In the genomic region with DNA sequence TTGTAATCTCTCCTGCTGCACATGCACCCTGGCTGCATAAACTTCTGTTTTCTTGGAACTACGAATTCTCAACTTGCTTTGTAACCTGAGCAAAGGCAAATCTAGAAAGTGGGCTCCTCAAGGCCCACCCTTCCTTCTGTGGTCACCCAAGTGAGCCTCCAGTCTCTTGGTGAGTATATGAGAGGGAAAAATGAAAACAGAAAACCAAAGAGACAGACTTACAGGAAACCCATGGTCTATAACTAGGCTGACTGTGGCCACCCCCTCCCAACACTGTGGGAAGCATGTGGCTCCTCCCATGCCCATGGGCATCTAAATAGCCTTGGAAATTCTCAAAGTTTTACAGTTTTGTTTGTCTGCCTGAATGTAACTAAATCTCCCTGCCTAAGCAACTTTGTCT, we compare ENCODE assay signal across 28 mouse cellular contexts.
"Had no signal": no experiment of that assay in that cellular context is flagged by ENCODE, and none has a peak within 500 bp of the region (broad histone marks: within the 10 kb centered on the region; RNA-seq: fewer than 3 reads in every experiment).

No protein-coding gene starts in this region.

- H3K27me3 ChIP-seq: heart, embryonic 13.5 days; heart, embryonic 15.5 days; hindbrain, embryonic 13.5 days; hindbrain, embryonic 15.5 days; intestine, embryonic 15.5 days; limb, embryonic 12.5 days; liver, embryonic 13.5 days; liver, embryonic 15.5 days had no signal

- H3K9me3 ChIP-seq: heart, embryonic 13.5 days; heart, embryonic 15.5 days; hindbrain, embryonic 13.5 days; hindbrain, embryonic 15.5 days; intestine, embryonic 15.5 days; limb, embryonic 10.5 days; limb, embryonic 12.5 days; liver, embryonic 13.5 days; liver, embryonic 15.5 days had no signal

- ATAC-seq: inflammation-experienced regulatory T-cells, adult 6 months; intestine, embryonic 15.5 days; intestine, postnatal 0 days; liver, postnatal 0 days had no signal

- H3K27ac ChIP-seq: gastrocnemius, adult 2 months; heart, adult 2 months; heart, embryonic 13.5 days; heart, embryonic 15.5 days; hindbrain, embryonic 13.5 days; hindbrain, embryonic 15.5 days; intestine, embryonic 15.5 days; layer of hippocampus, adult 2 months; left cerebral cortex, adult 2 months; limb, embryonic 10.5 days; limb, embryonic 12.5 days; liver, embryonic 13.5 days; liver, embryonic 15.5 days had no signal

- H3K4me2 ChIP-seq: heart, embryonic 11.5 days; heart, embryonic 13.5 days; heart, embryonic 15.5 days; hindbrain, embryonic 13.5 days; hindbrain, embryonic 15.5 days; intestine, embryonic 15.5 days; limb, embryonic 12.5 days; liver, embryonic 11.5 days; liver, embryonic 13.5 days; liver, embryonic 15.5 days had no signal

- H3K4me1 ChIP-seq: heart, embryonic 13.5 days; heart, embryonic 15.5 days; intestine, embryonic 15.5 days; liver, embryonic 13.5 days; liver, embryonic 15.5 days had no signal

- H3K36me3 ChIP-seq: heart, embryonic 13.5 days; heart, embryonic 15.5 days; hindbrain, embryonic 13.5 days; hindbrain, embryonic 15.5 days; intestine, embryonic 15.5 days; limb, embryonic 10.5 days; limb, embryonic 12.5 days; liver, embryonic 13.5 days; liver, embryonic 15.5 days had no signal

- H3K9ac ChIP-seq: heart, embryonic 13.5 days; heart, embryonic 15.5 days; hindbrain, embryonic 13.5 days; hindbrain, embryonic 15.5 days; intestine, embryonic 15.5 days; limb, embryonic 12.5 days; liver, embryonic 13.5 days; liver, embryonic 15.5 days; liver, postnatal 0 days had no signal

- DNase-seq: gastrocnemius, adult 2 months; gastrocnemius, postnatal 10 days; gastrocnemius, postnatal 25 days; heart, adult 11 months; heart, adult 2 months; heart, postnatal 14 days; heart, postnatal 36 days; kidney, adult 18-20 months; kidney, adult 8-10 months; kidney, postnatal 14 days; kidney, postnatal 4 days; liver; liver, embryonic 13.5 days; liver, postnatal 0 days had no signal

- H3K4me3 ChIP-seq: gastrocnemius, adult 2 months; heart, adult 2 months; heart, embryonic 13.5 days; heart, embryonic 15.5 days; hindbrain, embryonic 13.5 days; hindbrain, embryonic 15.5 days; intestine, embryonic 15.5 days; layer of hippocampus, adult 2 months; left cerebral cortex, adult 2 months; limb, embryonic 10.5 days; limb, embryonic 12.5 days; liver, embryonic 13.5 days; liver, embryonic 15.5 days had no signal
